Mouse (Mus musculus) brain, embryonic 14.5 days (tissue): Measurements from ENCODE around the gene Gm42791.

Experiments used
- CTCF ChIP-seq: fragments of 200-500 bp; IDR thresholded peaks from 2 replicates; pipeline ENCODE4 v1.5.1; 2012; ENCODE audit warnings: inconsistent platforms, mild to moderate bottlenecking, moderate library complexity, borderline replicate concordance; ENCODE audit not compliant: insufficient read depth, insufficient read length; ENCODE audit errors: extremely low read depth
- POLR2A ChIP-seq: fragments of 200-500 bp; IDR thresholded peaks from 2 replicates; pipeline ENCODE4 v1.6.1; 2012; ENCODE audit warnings: mild to moderate bottlenecking, inconsistent platforms, borderline replicate concordance; ENCODE audit not compliant: poor library complexity, insufficient read depth, insufficient read length, severe bottlenecking; ENCODE audit errors: extremely low read depth

DNA sequence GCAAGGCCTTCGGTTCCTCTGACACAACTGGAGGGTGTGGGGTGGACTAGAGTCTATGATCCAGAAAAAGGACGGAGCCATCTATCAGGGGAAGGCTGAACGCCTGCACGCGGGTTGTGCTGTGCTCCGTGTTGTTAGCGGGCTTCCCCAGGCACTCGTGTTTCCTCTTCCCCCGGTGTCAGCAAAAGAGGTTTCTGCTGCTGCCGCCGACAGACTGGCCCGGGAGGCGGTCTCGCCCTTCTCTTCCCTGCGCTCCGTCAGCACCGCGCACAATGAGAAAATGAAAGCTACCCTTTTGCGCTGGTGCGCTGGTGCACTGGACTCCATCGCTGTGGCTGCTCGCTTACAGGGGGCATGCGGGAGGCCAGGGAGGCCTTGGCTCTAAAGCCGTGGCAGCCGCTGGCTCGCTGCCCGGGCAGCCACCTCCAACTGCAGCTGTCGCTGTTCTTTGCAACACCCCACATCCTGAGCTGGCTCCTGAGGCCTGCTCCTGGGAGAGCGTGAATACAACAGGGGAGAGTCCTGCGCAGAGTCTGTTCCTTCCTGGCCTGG, 36.3 kb upstream of the Gm42791 start:
- TF ChIP-seq POLR2A (peak; percentile 23; the same call in 1 of the 2 replicates), CTCF (no peak)
